Comparison of ENCODE assay signal across 17 mouse cellular contexts in the genomic region with DNA sequence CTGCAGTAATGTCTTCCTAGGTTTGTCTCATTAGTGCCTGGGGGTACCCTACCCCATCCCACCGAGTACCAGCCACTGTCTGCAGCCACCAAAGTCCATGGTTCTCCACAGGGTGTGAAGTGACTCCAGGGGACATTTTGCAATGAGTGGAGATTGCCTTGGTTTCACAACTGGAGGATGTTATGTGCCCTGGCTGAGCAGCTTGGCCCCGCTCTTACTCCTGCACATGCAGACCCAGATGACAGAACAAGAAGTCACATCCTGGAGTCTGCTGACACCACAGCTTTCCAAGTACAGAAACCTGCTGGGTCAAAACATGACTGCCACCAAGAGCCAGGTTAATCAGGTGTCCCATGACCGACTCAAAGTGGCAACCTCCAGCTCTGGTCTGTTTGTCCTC. TPM values are rescaled to one million over a fixed set of nuclear protein-coding genes. Genes with fewer than 3 reads are reported as not detected.
"Had no signal": no experiment of that assay in that cellular context is flagged by ENCODE, and none has a peak within 500 bp of the region (broad histone marks: within the 10 kb centered on the region; RNA-seq: fewer than 3 reads in every experiment).

No protein-coding gene starts in this region.

- DNase-seq: kidney, adult 11 months; layer of hippocampus, adult 9-11 months; layer of hippocampus, postnatal 36 days; lung, postnatal 14 days; midbrain, embryonic 14.5 days; thymus, postnatal 36 days had no signal

- H3K4me1 ChIP-seq: lung, embryonic 15.5 days; neural tube, embryonic 12.5 days; stomach, embryonic 15.5 days had no signal

- H3K27me3 ChIP-seq: kidney, embryonic 15.5 days; limb, embryonic 15.5 days; lung, embryonic 15.5 days; neural tube, embryonic 12.5 days; stomach, embryonic 15.5 days had no signal

- H3K36me3 ChIP-seq: kidney, embryonic 15.5 days; limb, embryonic 15.5 days; liver, embryonic 15.5 days; lung, embryonic 15.5 days; neural tube, embryonic 12.5 days; stomach, embryonic 15.5 days had no signal

- H3K9me3 ChIP-seq: kidney, embryonic 15.5 days; limb, embryonic 15.5 days; liver, embryonic 15.5 days; lung, embryonic 15.5 days; neural tube, embryonic 12.5 days; stomach, embryonic 15.5 days had no signal

- H3K4me2 ChIP-seq: kidney, embryonic 15.5 days; limb, embryonic 15.5 days; liver, embryonic 15.5 days; lung, embryonic 15.5 days; neural tube, embryonic 12.5 days; stomach, embryonic 15.5 days had no signal

- H3K27ac ChIP-seq: kidney, embryonic 15.5 days; limb, embryonic 15.5 days; liver, embryonic 15.5 days; lung, embryonic 15.5 days; macrophage; neural tube, embryonic 12.5 days; stomach, embryonic 15.5 days had no signal

- H3K4me3 ChIP-seq: kidney, embryonic 15.5 days; limb, embryonic 15.5 days; liver, embryonic 15.5 days; lung, embryonic 15.5 days; neural tube, embryonic 12.5 days; stomach, embryonic 15.5 days had no signal

- H3K9ac ChIP-seq: kidney, embryonic 15.5 days; limb, embryonic 15.5 days; liver, embryonic 15.5 days; lung, embryonic 15.5 days; neural tube, embryonic 12.5 days; stomach, embryonic 15.5 days had no signal

RNA-seq across cellular contexts. Expression of a gene that starts 3.4 kb away (rescaled TPM):
- total RNA-seq: layer of hippocampus, adult 18-20 months; layer of hippocampus, postnatal 36 days; monocyte, adult 5-6 weeks; neutrophil, adult 5-6 weeks had no signal
- polyA plus RNA-seq: kidney, embryonic 15.5 days; limb, embryonic 11.5 days; macrophage; midbrain, embryonic 14.5 days; neural tube, embryonic 12.5 days had no signal

RNA-seq across cellular contexts. Expression of a gene that starts 17.1 kb away (rescaled TPM):
- total RNA-seq: monocyte, adult 5-6 weeks; neutrophil, adult 5-6 weeks had no signal
- polyA plus RNA-seq: macrophage had no signal

RNA-seq across cellular contexts. Expression of a gene that starts 31.3 kb away (rescaled TPM):
- total RNA-seq: monocyte, adult 5-6 weeks; neutrophil, adult 5-6 weeks had no signal
